Mouse (Mus musculus): ENCODE measurements around the gene Zcchc4. TPM values are rescaled to one million over a fixed set of nuclear protein-coding genes. Genes with fewer than 3 reads are reported as not detected.

Zcchc4 gene
- polyA plus RNA-seq (2012; rRNA removed), result 16.2 and 16.6 TPM in 2 replicates

- TF ChIP-seq POLR2A (IDR thresholded peaks at IDR 0.05; ENCODE audit: borderline replicate concordance, extremely low read depth, insufficient read depth, insufficient read length, poor library complexity, severe bottlenecking) (no peak), CTCF (IDR thresholded peaks at IDR 0.05; ENCODE audit: borderline replicate concordance, extremely low read depth, insufficient read depth, insufficient read length) (no peak)
- DNase-seq (ENCODE audit: low read depth), result peak; percentile 15
Measured at GRCm38 (mm10) chr5:52775237-52775636, at the start of gene Zcchc4. Gene Zcchc4 (plus strand): TSS chr5:52775409.

GRCm38 (mm10) chr5:52727747-52728146 is 47.5 kb upstream of the Zcchc4 start:
- DNase-seq (ENCODE audit: low read depth), result no peak
- no peak for TF ChIP-seq POLR2A (IDR thresholded peaks at IDR 0.05; ENCODE audit: borderline replicate concordance, extremely low read depth, insufficient read depth, insufficient read length, poor library complexity, severe bottlenecking)

GRCm38 (mm10) chr5:52732811-52733210 is 42.4 kb upstream of the Zcchc4 start:
- TF ChIP-seq POLR2A (IDR thresholded peaks at IDR 0.05; ENCODE audit: borderline replicate concordance, extremely low read depth, insufficient read depth, insufficient read length, poor library complexity, severe bottlenecking) (no peak), CTCF (IDR thresholded peaks at IDR 0.05; ENCODE audit: borderline replicate concordance, extremely low read depth, insufficient read depth, insufficient read length) (no peak)
- no peak for DNase-seq (ENCODE audit: low read depth)

- peak; percentile 9 for DNase-seq (ENCODE audit: low read depth)
Measured at GRCm38 (mm10) chr5:52736046-52736445, 39.2 kb upstream of the Zcchc4 start.

GRCm38 (mm10) chr5:52741391-52742111 is 33.7 kb upstream of the Zcchc4 start, which contains the start of gene Pi4k2b:
Gene Pi4k2b (plus strand): TSS chr5:52741574.
- TF ChIP-seq CTCF (IDR thresholded peaks at IDR 0.05; ENCODE audit: borderline replicate concordance, extremely low read depth, insufficient read depth, insufficient read length), result no peak
- peak; percentile 80 for TF ChIP-seq POLR2A (IDR thresholded peaks at IDR 0.05; ENCODE audit: borderline replicate concordance, extremely low read depth, insufficient read depth, insufficient read length, poor library complexity, severe bottlenecking)
- DNase-seq (ENCODE audit: low read depth), result peak; percentile 81

More at GRCm38 (mm10) chr5:52736046-52736445, 39.2 kb upstream of the Zcchc4 start:
- TF ChIP-seq POLR2A (IDR thresholded peaks at IDR 0.05; ENCODE audit: borderline replicate concordance, extremely low read depth, insufficient read depth, insufficient read length, poor library complexity, severe bottlenecking) (no peak), CTCF (IDR thresholded peaks at IDR 0.05; ENCODE audit: borderline replicate concordance, extremely low read depth, insufficient read depth, insufficient read length) (no peak)

GRCm38 (mm10) chr5:52742112-52742813 is 32.9 kb upstream of the Zcchc4 start:
- TF ChIP-seq POLR2A (IDR thresholded peaks at IDR 0.05; ENCODE audit: borderline replicate concordance, extremely low read depth, insufficient read depth, insufficient read length, poor library complexity, severe bottlenecking), result no peak
- TF ChIP-seq CTCF (IDR thresholded peaks at IDR 0.05; ENCODE audit: borderline replicate concordance, extremely low read depth, insufficient read depth, insufficient read length), result peak; percentile 32; the same call in 1 of the 2 replicates
- peak; percentile 57 for DNase-seq (ENCODE audit: low read depth)

GRCm38 (mm10) chr5:52743231-52743630 is 32.0 kb upstream of the Zcchc4 start:
- no peak for TF ChIP-seq CTCF (IDR thresholded peaks at IDR 0.05; ENCODE audit: borderline replicate concordance, extremely low read depth, insufficient read depth, insufficient read length)
- no peak for TF ChIP-seq POLR2A (IDR thresholded peaks at IDR 0.05; ENCODE audit: borderline replicate concordance, extremely low read depth, insufficient read depth, insufficient read length, poor library complexity, severe bottlenecking)
- DNase-seq (ENCODE audit: low read depth), result no peak

GRCm38 (mm10) chr5:52746920-52747319 is 28.3 kb upstream of the Zcchc4 start:
- no peak for DNase-seq (ENCODE audit: low read depth)
- TF ChIP-seq POLR2A (IDR thresholded peaks at IDR 0.05; ENCODE audit: borderline replicate concordance, extremely low read depth, insufficient read depth, insufficient read length, poor library complexity, severe bottlenecking) (no peak), CTCF (IDR thresholded peaks at IDR 0.05; ENCODE audit: borderline replicate concordance, extremely low read depth, insufficient read depth, insufficient read length) (no peak)

GRCm38 (mm10) chr5:52748732-52749131 is 26.5 kb upstream of the Zcchc4 start:
- no peak for TF ChIP-seq CTCF (IDR thresholded peaks at IDR 0.05; ENCODE audit: borderline replicate concordance, extremely low read depth, insufficient read depth, insufficient read length)
- no peak for TF ChIP-seq POLR2A (IDR thresholded peaks at IDR 0.05; ENCODE audit: borderline replicate concordance, extremely low read depth, insufficient read depth, insufficient read length, poor library complexity, severe bottlenecking)
- no peak for DNase-seq (ENCODE audit: low read depth)

GRCm38 (mm10) chr5:52753146-52753545 is 22.1 kb upstream of the Zcchc4 start:
- TF ChIP-seq CTCF (IDR thresholded peaks at IDR 0.05; ENCODE audit: borderline replicate concordance, extremely low read depth, insufficient read depth, insufficient read length) (no peak), POLR2A (IDR thresholded peaks at IDR 0.05; ENCODE audit: borderline replicate concordance, extremely low read depth, insufficient read depth, insufficient read length, poor library complexity, severe bottlenecking) (no peak)
- DNase-seq (ENCODE audit: low read depth), result no peak

- no peak for DNase-seq (ENCODE audit: low read depth)
- TF ChIP-seq CTCF (IDR thresholded peaks at IDR 0.05; ENCODE audit: borderline replicate concordance, extremely low read depth, insufficient read depth, insufficient read length) (no peak), POLR2A (IDR thresholded peaks at IDR 0.05; ENCODE audit: borderline replicate concordance, extremely low read depth, insufficient read depth, insufficient read length, poor library complexity, severe bottlenecking) (no peak)
Measured at GRCm38 (mm10) chr5:52754196-52754595, 21.0 kb upstream of the Zcchc4 start.
